Mouse (Mus musculus): ENCODE measurements around the gene Farp2. TPM values are rescaled to one million over a fixed set of nuclear protein-coding genes. Genes with fewer than 3 reads are reported as not detected.
A peak's percentile ranks its signal among the peaks of the same experiment; 100 is the strongest.

Farp2 gene
- total and polyA plus RNA-seq, 3 experiments = 0.89 to 2.1 (median 1.8) TPM

GRCm38 (mm10) chr1:93547286-93547685 lies 35.4 kb downstream of the Farp2 start:
- in situ Hi-C loops (cut with MboI; ENCODE audit: low pct_ligation_motif_present, low pct_unique_long_range_greater_than_20kb, low sequenced_read_pairs) (no loop called here), dilution Hi-C loops (cut with MboI; ENCODE audit: extremely low pct_ligation_motif_present, extremely low pct_unique_long_range_greater_than_20kb, low sequenced_read_pairs) (no loop called here)
- TF ChIP-seq MAZ (IDR thresholded peaks at IDR 0.05; ENCODE audit: low read depth, low read length) (no peak), MAX (IDR thresholded peaks at IDR 0.05; ENCODE audit: low read length) (no peak), ZMIZ1 (IDR thresholded peaks at IDR 0.05; ENCODE audit: low read depth, low read length) (no peak), SIN3A (IDR thresholded peaks at IDR 0.05; ENCODE audit: low read length) (no peak), CHD2 (IDR thresholded peaks at IDR 0.05; ENCODE audit: low read length) (no peak), NRF1 (IDR thresholded peaks at IDR 0.05; ENCODE audit: low read depth, low read length) (no peak), EP300 (IDR thresholded peaks at IDR 0.05; ENCODE audit: low read length) (no peak), MAFK (IDR thresholded peaks at IDR 0.05; ENCODE audit: insufficient replicate concordance, low read length) (no peak), MEF2A (IDR thresholded peaks at IDR 0.05; ENCODE audit: borderline replicate concordance, low read depth, low read length) (no peak), KAT2A (IDR thresholded peaks at IDR 0.05; ENCODE audit: insufficient replicate concordance, low read length) (no peak)
- Histone ChIP-seq H3K4me3 (replicated peaks in 1 of 3; ENCODE audit: low read depth in 2 of 3, low read length in 2 of 3, poor library complexity in 1 of 3) (no peak overlapping the region), H3K27me3 (replicated peaks) (no peaks in the 10 kb centered on the region), H3K79me2 (replicated peaks; ENCODE audit: control insufficient read depth, extremely low read depth, insufficient read depth, poor library complexity, severe bottlenecking) (no peaks in the 10 kb centered on the region), H3K9me3 (replicated peaks; ENCODE audit: low read length) (no peaks in the 10 kb centered on the region), H3K4me2 (ENCODE audit: insufficient read depth, low read depth, poor library complexity, severe bottlenecking) (no peak overlapping the region), H3K36me3 (replicated peaks in 1 of 2; ENCODE audit: control insufficient read depth in 1 of 2, insufficient read depth in 1 of 2, low read length in 1 of 2) (no peaks in the 10 kb centered on the region), H3K27ac (ENCODE audit: insufficient read depth, low read depth) (no peak overlapping the region), H3K9ac (ENCODE audit: insufficient read depth, low read depth) (no peak overlapping the region), H3K4me1 (ENCODE audit: control insufficient read depth in 1 of 2, insufficient read depth in 2 of 2) (peaks cover 3 to 9% of the 10 kb centered on the region in 2 experiments; a peak in 3 of 4 replicates)
- DNase-seq (ENCODE audit: extremely low read depth) = no peak

GRCm38 (mm10) chr1:93551427-93551826 lies 39.5 kb downstream of the Farp2 start:
- no peak for DNase-seq (ENCODE audit: extremely low read depth)
- no peak overlapping the region for H3K27ac ChIP-seq (ENCODE audit: insufficient read depth, low read depth)
- H3K4me3 ChIP-seq (replicated peaks in 1 of 3; ENCODE audit: low read depth in 2 of 3, low read length in 2 of 3, poor library complexity in 1 of 3) = no peak overlapping the region
- peak overlapping the region; percentile 11; the same call in 1 of the 2 replicates for H3K4me2 ChIP-seq (ENCODE audit: insufficient read depth, low read depth, poor library complexity, severe bottlenecking)
- no peaks in the 10 kb centered on the region for H3K27me3 ChIP-seq (replicated peaks)
- H3K9ac ChIP-seq (ENCODE audit: insufficient read depth, low read depth) = 0 out of 2 replicates have a peak overlapping the region, but pooled peaks have one; percentile 12
- in situ Hi-C loops (cut with MboI; ENCODE audit: low pct_ligation_motif_present, low pct_unique_long_range_greater_than_20kb, low sequenced_read_pairs) (no loop called here), dilution Hi-C loops (cut with MboI; ENCODE audit: extremely low pct_ligation_motif_present, extremely low pct_unique_long_range_greater_than_20kb, low sequenced_read_pairs) (no loop called here)
- H3K4me1 ChIP-seq (ENCODE audit: control insufficient read depth in 1 of 2, insufficient read depth in 2 of 2) = peaks cover 3 to 15% of the 10 kb centered on the region in 2 experiments; a peak in 3 of 4 replicates
- H3K36me3 ChIP-seq (replicated peaks in 1 of 2; ENCODE audit: control insufficient read depth in 1 of 2, insufficient read depth in 1 of 2, low read length in 1 of 2) = no peaks in the 10 kb centered on the region
- H3K79me2 ChIP-seq (replicated peaks; ENCODE audit: control insufficient read depth, extremely low read depth, insufficient read depth, poor library complexity, severe bottlenecking) = no peaks in the 10 kb centered on the region
- no peak for TF ChIP-seq POLR2A (IDR thresholded peaks at IDR 0.05; ENCODE audit: low read depth, low read length)
- no peak for TF ChIP-seq RAD21 (IDR thresholded peaks at IDR 0.05; ENCODE audit: low read depth, low read length)
- no peak for TF ChIP-seq CHD2 (IDR thresholded peaks at IDR 0.05; ENCODE audit: low read length)
- TF ChIP-seq MXI1 (IDR thresholded peaks at IDR 0.05; ENCODE audit: low read depth, low read length) = no peak
- TF ChIP-seq ZKSCAN1 (IDR thresholded peaks at IDR 0.05; ENCODE audit: borderline replicate concordance, low read depth, low read length) = no peak
- no peak for TF ChIP-seq EP300 (IDR thresholded peaks at IDR 0.05; ENCODE audit: low read length)
- no peak for TF ChIP-seq CTCF (conservative IDR thresholded peaks at IDR 0.05 in 1 of 2, IDR thresholded peaks at IDR 0.05 in 1 of 2; ENCODE audit: low read depth in 2 of 2, low read length in 2 of 2)
- TF ChIP-seq TBP (conservative IDR thresholded peaks at IDR 0.05; ENCODE audit: low read depth, low read length) = no peak
- TF ChIP-seq BHLHE40 (IDR thresholded peaks at IDR 0.05; ENCODE audit: low read depth, low read length) = no peak
- no peak for TF ChIP-seq TCF12 (IDR thresholded peaks at IDR 0.05; ENCODE audit: low read depth, low read length)
- TF ChIP-seq JUN (IDR thresholded peaks at IDR 0.05; ENCODE audit: insufficient read depth, low read depth, low read length) = no peak
- no peak for TF ChIP-seq MEF2A (IDR thresholded peaks at IDR 0.05; ENCODE audit: borderline replicate concordance, low read depth, low read length)
- TF ChIP-seq HCFC1 (IDR thresholded peaks at IDR 0.05; ENCODE audit: low read depth, low read length) = no peak
- no peak for TF ChIP-seq ETS1 (conservative IDR thresholded peaks at IDR 0.05; ENCODE audit: low read depth, low read length)
- no peaks in the 10 kb centered on the region for H3K9me3 ChIP-seq (replicated peaks; ENCODE audit: low read length)

Data from CH12.LX (cell line).